Mouse (Mus musculus) heart, postnatal 36 days (tissue): ENCODE measurements around the gene Gm14525. TPM values are rescaled to one million over a fixed set of nuclear protein-coding genes. Genes with fewer than 3 reads are reported as not detected.
"Not testable (repeated sequence)": the region's sequence is repeated elsewhere in the genome, so short reads cannot be mapped to it uniquely, and the experiment has no call there.

Experiments
- DNase-seq, 2 experiments: peaks; one replicate each; pipeline ENCODE4 v3.0.0; 2021 to 2022
- intact Hi-C: fragments of 180-260 bp; cut with DNase I; formaldehyde crosslinking; loops from one replicate; pipeline ENCODE4 v1.15.1; 2025
- total RNA-seq, 2 experiments: library from RNA; stranded (reverse); gene quantifications; 2 replicates each; pipeline ENCODE4 v1.2.3; 2021

Gm14525 gene
- total RNA-seq: not detected

DNA sequence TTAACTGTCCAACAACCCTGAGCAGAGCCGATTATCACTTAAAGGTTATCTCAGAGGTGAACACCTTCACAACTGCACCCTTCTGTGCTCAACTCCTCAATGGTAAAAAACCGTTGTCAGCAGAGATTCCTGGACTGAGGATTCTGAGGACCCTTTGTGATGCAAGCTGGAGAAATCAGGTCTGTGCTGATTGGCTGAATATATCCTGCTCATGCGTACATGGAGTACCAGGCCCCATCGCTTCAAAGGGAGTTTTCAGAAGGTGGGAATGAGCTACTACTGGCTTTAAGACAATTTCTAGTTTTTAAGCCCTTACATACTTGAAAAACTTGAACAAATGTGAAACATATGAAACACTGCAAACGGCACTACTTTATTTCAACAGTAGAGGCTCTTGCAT, at the start of gene Gm14525:
Gm14525 (minus strand) TSS at position 101 of the 400 bp plus-strand sequence.
- DNase-seq, intact Hi-C loops: not testable (repeated sequence)

Other genes with a start within 250 kb of the Gm14525 start
- gene Slx, start 157.1 kb downstream of the Gm14525 start, total RNA-seq: not detected
- not detected for gene Gm6121, start 233.1 kb upstream of the Gm14525 start, total RNA-seq